Mouse (Mus musculus): ENCODE results near the gene Ubox5. TPM values are rescaled to one million over a fixed set of nuclear protein-coding genes. Genes with fewer than 3 reads are reported as not detected.
"Not testable (repeated sequence)": the region's sequence is repeated elsewhere in the genome, so short reads cannot be mapped to it uniquely, and the experiment has no call there.

Gene Ubox5
- polyA plus RNA-seq, 2 experiments: 11.8 to 14.3 TPM

- no peak for TF ChIP-seq POLR2A (IDR thresholded peaks at IDR 0.05; ENCODE audit: borderline replicate concordance, extremely low read depth, insufficient read depth, insufficient read length)
- WGBS: 89% methylated on average over 1 of the region's 1 CpGs
- peaks cover 70% of the 10 kb centered on the region for H3K36me3 ChIP-seq (ENCODE audit: control insufficient read depth, insufficient read depth, low read length)
- ATAC-seq (ENCODE audit: low FRiP score, low read depth) (no peak), DNase-seq (ENCODE audit: low spot score) (no peak)
- H3K4me3 ChIP-seq (replicated peaks; ENCODE audit: low read length): no peak overlapping the region
- H3K4me2 ChIP-seq (replicated peaks; ENCODE audit: low read depth, low read length, severe bottlenecking): no peak overlapping the region
- no peaks in the 10 kb centered on the region for H3K27me3 ChIP-seq (ENCODE audit: control insufficient read depth, insufficient read depth, low read length)
- no peak overlapping the region for H3K9ac ChIP-seq (ENCODE audit: low read depth, low read length, severe bottlenecking)
- H3K4me1 ChIP-seq (ENCODE audit: control insufficient read depth, insufficient read depth, low read length): no peaks in the 10 kb centered on the region
- H3K9me3 ChIP-seq (ENCODE audit: control insufficient read depth, low read length): no peaks in the 10 kb centered on the region
- H3K27ac ChIP-seq (replicated peaks; ENCODE audit: low read depth, low read length): no peak overlapping the region
Observed at GRCm38 (mm10) chr2:130653760-130654159, 23.9 kb upstream of the Ubox5 start.

GRCm38 (mm10) chr2:130653303-130653702 lies 23.5 kb upstream of the Ubox5 start:
- Histone ChIP-seq H3K36me3 (ENCODE audit: control insufficient read depth, insufficient read depth, low read length) (peaks cover 65% of the 10 kb centered on the region), H3K27ac (replicated peaks; ENCODE audit: low read depth, low read length) (no peak overlapping the region), H3K4me3 (replicated peaks; ENCODE audit: low read length) (no peak overlapping the region), H3K27me3 (ENCODE audit: control insufficient read depth, insufficient read depth, low read length) (no peaks in the 10 kb centered on the region), H3K9ac (ENCODE audit: low read depth, low read length, severe bottlenecking) (no peak overlapping the region), H3K4me1 (ENCODE audit: control insufficient read depth, insufficient read depth, low read length) (no peaks in the 10 kb centered on the region), H3K4me2 (replicated peaks; ENCODE audit: low read depth, low read length, severe bottlenecking) (no peak overlapping the region), H3K9me3 (ENCODE audit: control insufficient read depth, low read length) (no peaks in the 10 kb centered on the region)
- WGBS: 83% methylated on average over 2 of the region's 2 CpGs
- DNase-seq (ENCODE audit: low spot score): no peak
- no peak for ATAC-seq (ENCODE audit: low FRiP score, low read depth)
- TF ChIP-seq POLR2A (IDR thresholded peaks at IDR 0.05; ENCODE audit: borderline replicate concordance, extremely low read depth, insufficient read depth, insufficient read length): no peak

- peaks cover 24% of the 10 kb centered on the region for H3K36me3 ChIP-seq (ENCODE audit: control insufficient read depth, insufficient read depth, low read length)
- 81% methylated on average over 6 of the region's 6 CpGs for WGBS
- H3K27me3 ChIP-seq (ENCODE audit: control insufficient read depth, insufficient read depth, low read length); H3K9me3 ChIP-seq (ENCODE audit: control insufficient read depth, low read length); H3K4me3 ChIP-seq (replicated peaks; ENCODE audit: low read length); DNase-seq (ENCODE audit: low spot score); H3K27ac ChIP-seq (replicated peaks; ENCODE audit: low read depth, low read length); ATAC-seq (ENCODE audit: low FRiP score, low read depth); H3K9ac ChIP-seq (ENCODE audit: low read depth, low read length, severe bottlenecking); H3K4me1 ChIP-seq (ENCODE audit: control insufficient read depth, insufficient read depth, low read length); H3K4me2 ChIP-seq (replicated peaks; ENCODE audit: low read depth, low read length, severe bottlenecking): not testable (repeated sequence)
Observed at GRCm38 (mm10) chr2:130649028-130649427, 19.2 kb upstream of the Ubox5 start.

- H3K4me3 ChIP-seq (replicated peaks; ENCODE audit: low read length): no peak overlapping the region
- WGBS: 83% methylated on average over 4 of the region's 4 CpGs
- H3K9ac ChIP-seq (ENCODE audit: low read depth, low read length, severe bottlenecking): no peak overlapping the region
- H3K4me1 ChIP-seq (ENCODE audit: control insufficient read depth, insufficient read depth, low read length): peaks cover 11% of the 10 kb centered on the region; the same call in 1 of the 2 replicates
- no peaks in the 10 kb centered on the region for H3K27me3 ChIP-seq (ENCODE audit: control insufficient read depth, insufficient read depth, low read length)
- no peak for DNase-seq (ENCODE audit: low spot score)
- no peak overlapping the region for H3K4me2 ChIP-seq (replicated peaks; ENCODE audit: low read depth, low read length, severe bottlenecking)
- no peak overlapping the region for H3K27ac ChIP-seq (replicated peaks; ENCODE audit: low read depth, low read length)
- no peak for ATAC-seq (ENCODE audit: low FRiP score, low read depth)
- peaks cover 2% of the 10 kb centered on the region; the same call in 1 of the 2 replicates for H3K36me3 ChIP-seq (ENCODE audit: control insufficient read depth, insufficient read depth, low read length)
- H3K9me3 ChIP-seq (ENCODE audit: control insufficient read depth, low read length): no peaks in the 10 kb centered on the region
- TF ChIP-seq POLR2A (IDR thresholded peaks at IDR 0.05; ENCODE audit: borderline replicate concordance, extremely low read depth, insufficient read depth, insufficient read length): no peak
Observed at GRCm38 (mm10) chr2:130645198-130645597, 15.4 kb upstream of the Ubox5 start.

- peak within 1 kb of the TSS; percentile 71 for H3K4me3 ChIP-seq (replicated peaks; ENCODE audit: low read length)
- WGBS: 3% methylated on average over 34 of the region's 40 CpGs
Observed at GRCm38 (mm10) chr2:130642684-130643369, 13.0 kb upstream of the Ubox5 start, which contains the start of gene Lzts3. TSS of gene Lzts3 (minus strand) at chr2:130642803.

More at GRCm38 (mm10) chr2:130642684-130643369, 13.0 kb upstream of the Ubox5 start, which contains the start of gene Lzts3:
- no peak for TF ChIP-seq POLR2A (IDR thresholded peaks at IDR 0.05; ENCODE audit: borderline replicate concordance, extremely low read depth, insufficient read depth, insufficient read length)
- H3K36me3 ChIP-seq (ENCODE audit: control insufficient read depth, insufficient read depth, low read length): no peaks in the 10 kb centered on the region
- peak; percentile 96 for ATAC-seq (ENCODE audit: low FRiP score, low read depth)
- DNase-seq (ENCODE audit: low spot score): peak; percentile 88
- H3K9ac ChIP-seq (ENCODE audit: low read depth, low read length, severe bottlenecking): peak within 1 kb of the TSS; percentile 68
- H3K27ac ChIP-seq (replicated peaks; ENCODE audit: low read depth, low read length): 0 out of 2 replicates have a peak within 1 kb of the TSS, but pooled peaks have one; percentile 38
- H3K27me3 ChIP-seq (ENCODE audit: control insufficient read depth, insufficient read depth, low read length): no peaks in the 10 kb centered on the region
- peak within 1 kb of the TSS; percentile 97 for H3K4me2 ChIP-seq (replicated peaks; ENCODE audit: low read depth, low read length, severe bottlenecking)
- no peaks in the 10 kb centered on the region for H3K9me3 ChIP-seq (ENCODE audit: control insufficient read depth, low read length)
- H3K4me1 ChIP-seq (ENCODE audit: control insufficient read depth, insufficient read depth, low read length): peaks cover 11% of the 10 kb centered on the region; the same call in 1 of the 2 replicates
